Mouse (Mus musculus) heart, postnatal 0 days (tissue): ENCODE data around the gene Spem2. TPM values are rescaled to one million over a fixed set of nuclear protein-coding genes. Genes with fewer than 3 reads are reported as not detected.

Experiments
- ATAC-seq: fragments of 200-750 bp; cut with Nextera tagmentation; 2 replicates; pipeline ENCODE4 v1.8.0; 2017; ENCODE audit warnings: low read depth, moderate number of reproducible peaks, moderate library complexity; ENCODE audit not compliant: insufficient read depth
- DNase-seq: peaks from one replicate; pipeline ENCODE4 v3.0.0-alpha.2; 2016; ENCODE audit warnings: low spot score
- H3K27ac ChIP-seq: fragments of 300-500 bp; sonication (generic); 2 replicates; pipeline ENCODE4 v1.5.1; 2014; ENCODE audit warnings: low read depth, mild to moderate bottlenecking
- H3K27me3 ChIP-seq: fragments of 300-500 bp; sonication (generic); 2 replicates; pipeline ENCODE4 v1.6.1; 2014; ENCODE audit warnings: low read length, mixed read lengths; ENCODE audit not compliant: control insufficient read depth, insufficient read depth
- H3K36me3 ChIP-seq: fragments of 300-500 bp; sonication (generic); replicated peaks from 2 replicates; pipeline ENCODE4 v1.6.1; 2014; ENCODE audit warnings: low read length, mixed read lengths; ENCODE audit not compliant: control insufficient read depth, insufficient read depth
- H3K4me1 ChIP-seq: fragments of 300-500 bp; sonication (generic); 2 replicates; pipeline ENCODE4 v1.6.1; 2014; ENCODE audit warnings: antibody characterized with exemption; ENCODE audit not compliant: control insufficient read depth, insufficient read depth
- H3K4me2 ChIP-seq: fragments of 300-500 bp; sonication (generic); 2 replicates; pipeline ENCODE4 v1.6.1; 2014; ENCODE audit warnings: low read depth, mild to moderate bottlenecking, low read length, moderate library complexity
- H3K4me3 ChIP-seq: fragments of 300-500 bp; sonication (generic); 2 replicates; pipeline ENCODE4 v1.5.1; 2014; ENCODE audit warnings: low read depth, low read length
- H3K9ac ChIP-seq: fragments of 300-500 bp; sonication (generic); replicated peaks from 2 replicates; pipeline ENCODE4 v1.6.1; 2014; ENCODE audit warnings: low read depth, low read length, mixed read lengths
- H3K9me3 ChIP-seq: fragments of 300-500 bp; sonication (generic); replicated peaks from 2 replicates; pipeline ENCODE4 v1.6.1; 2016; ENCODE audit warnings: low read length; ENCODE audit not compliant: control insufficient read depth
- CTCF ChIP-seq: IDR thresholded peaks from 2 replicates; pipeline ENCODE4 v1.5.1; 2016; ENCODE audit warnings: antibody characterized with exemption, control low read depth, low read depth
- EP300 ChIP-seq: IDR thresholded peaks from 2 replicates; pipeline ENCODE4 v1.6.1; 2016; ENCODE audit warnings: antibody characterized with exemption, low read depth
- WGBS: fragments of 180-500 bp; shearing (Covaris S2); extraction: QIAGEN DNeasy Blood & Tissue Kit; methylation state at CpG from one replicate; pipeline ENCODE4 v1.1.7; 2014; 5-methylcytosine and 5-hydroxymethylcytosine counted together
- polyA plus RNA-seq: library from polyadenylated mRNA; unstranded; fragments of >200 nt; fragmentation: Nextera tagmentation; extraction: Ambion mirVana; gene quantifications from 2 replicates; pipeline ENCODE4 v1.2.1, GENCODE M21; 2015
- total RNA-seq: library from RNA; depleted of rRNA; stranded (reverse); fragments of >200 nt; gene quantifications from 2 replicates; pipeline ENCODE4 v1.2.3, GENCODE M21; 2014; ENCODE audit warnings: low replicate concordance

The Spem2 gene
- total and polyA plus RNA-seq, 2 experiments from 2014 or later, result not detected

DNA sequence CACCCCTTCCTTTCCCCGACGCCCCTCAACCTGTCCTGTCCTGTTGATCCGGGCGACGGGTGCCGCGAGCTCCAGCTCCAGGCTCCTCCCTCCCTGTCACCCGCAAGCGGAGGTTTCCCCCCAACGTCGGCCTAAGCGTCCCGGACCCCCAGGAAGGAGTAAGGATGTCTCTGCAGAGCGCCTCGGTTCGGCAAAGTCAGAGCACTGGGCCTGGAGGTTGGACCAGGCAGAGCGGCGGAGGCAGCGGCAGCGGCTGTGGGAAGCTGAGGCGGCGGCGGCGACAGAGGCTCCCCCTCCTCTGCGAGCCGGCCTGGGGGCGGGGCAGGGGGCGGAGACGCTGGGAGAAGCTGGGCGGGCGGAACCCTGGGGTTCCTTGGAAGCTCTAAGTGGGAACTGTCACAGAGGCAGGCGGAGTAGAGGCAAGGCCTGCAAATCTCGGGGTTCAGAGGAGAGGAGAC is 15.6 kb downstream of the Spem2 start:
- Histone ChIP-seq H3K4me1 (peaks cover 43% of the 10 kb centered on the region), H3K9me3 (no peaks in the 10 kb centered on the region), H3K27me3 (peaks cover 29% of the 10 kb centered on the region), H3K4me2 (peak overlapping the region; percentile 84), H3K9ac (peak overlapping the region; percentile 49; the same call in 1 of the 2 replicates), H3K36me3 (no peaks in the 10 kb centered on the region), H3K27ac (peak overlapping the region; percentile 18; the same call in 1 of the 2 replicates), H3K4me3 (peak overlapping the region; percentile 57)
- DNase-seq, result peak; percentile 62
- WGBS, result under 1% methylated on average over 33 of the region's 33 CpGs
- TF ChIP-seq EP300 (no peak), CTCF (no peak)
- 0 out of 2 replicates have a peak, but pooled peaks have one; percentile 7 for ATAC-seq

DNA sequence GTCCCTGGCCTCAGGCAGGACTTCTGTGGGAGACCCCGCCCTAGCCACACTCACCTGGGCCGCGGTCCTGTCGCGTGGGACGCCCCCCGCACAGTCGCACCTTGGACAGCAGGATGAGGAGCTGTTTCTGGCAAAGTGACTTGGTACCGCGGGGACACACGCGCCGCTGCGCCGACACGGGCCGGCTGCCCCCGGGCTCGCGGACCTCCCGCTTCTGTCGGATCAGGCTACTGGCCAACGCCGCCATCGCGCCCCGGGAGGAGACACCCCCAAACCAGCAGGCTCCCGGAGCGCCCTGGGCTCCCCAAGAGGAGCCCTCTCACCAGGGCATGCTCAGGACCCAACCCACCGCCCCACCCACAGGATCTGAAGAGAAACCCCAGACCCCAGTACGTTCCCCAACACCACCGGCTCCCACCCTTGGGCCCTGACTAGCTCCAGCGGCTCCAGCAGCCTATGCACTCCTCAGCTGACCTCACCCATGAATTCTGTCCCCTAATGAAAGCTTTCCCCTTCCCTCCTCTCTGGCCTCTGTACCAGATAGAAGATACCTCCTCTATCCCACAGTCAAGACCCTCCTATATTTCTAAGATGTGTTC is 16.8 kb downstream of the Spem2 start, which contains the start of gene Fgf11:
Gene Fgf11, minus strand, starts transcription at position 479 of the 599 bp plus-strand sequence.
- Histone ChIP-seq H3K9me3 (no peaks in the 10 kb centered on the region), H3K27ac (peak within 1 kb of the TSS; percentile 18; the same call in 1 of the 2 replicates), H3K4me1 (peaks cover 43% of the 10 kb centered on the region), H3K27me3 (peaks cover 29% of the 10 kb centered on the region), H3K9ac (peak within 1 kb of the TSS; percentile 49; the same call in 1 of the 2 replicates), H3K36me3 (no peaks in the 10 kb centered on the region), H3K4me3 (peak within 1 kb of the TSS; percentile 57), H3K4me2 (peak within 1 kb of the TSS; percentile 84)
- DNase-seq (no peak), ATAC-seq (no peak)
- TF ChIP-seq CTCF (no peak), EP300 (no peak)
- WGBS, result 2% methylated on average over 33 of the region's 33 CpGs

DNA sequence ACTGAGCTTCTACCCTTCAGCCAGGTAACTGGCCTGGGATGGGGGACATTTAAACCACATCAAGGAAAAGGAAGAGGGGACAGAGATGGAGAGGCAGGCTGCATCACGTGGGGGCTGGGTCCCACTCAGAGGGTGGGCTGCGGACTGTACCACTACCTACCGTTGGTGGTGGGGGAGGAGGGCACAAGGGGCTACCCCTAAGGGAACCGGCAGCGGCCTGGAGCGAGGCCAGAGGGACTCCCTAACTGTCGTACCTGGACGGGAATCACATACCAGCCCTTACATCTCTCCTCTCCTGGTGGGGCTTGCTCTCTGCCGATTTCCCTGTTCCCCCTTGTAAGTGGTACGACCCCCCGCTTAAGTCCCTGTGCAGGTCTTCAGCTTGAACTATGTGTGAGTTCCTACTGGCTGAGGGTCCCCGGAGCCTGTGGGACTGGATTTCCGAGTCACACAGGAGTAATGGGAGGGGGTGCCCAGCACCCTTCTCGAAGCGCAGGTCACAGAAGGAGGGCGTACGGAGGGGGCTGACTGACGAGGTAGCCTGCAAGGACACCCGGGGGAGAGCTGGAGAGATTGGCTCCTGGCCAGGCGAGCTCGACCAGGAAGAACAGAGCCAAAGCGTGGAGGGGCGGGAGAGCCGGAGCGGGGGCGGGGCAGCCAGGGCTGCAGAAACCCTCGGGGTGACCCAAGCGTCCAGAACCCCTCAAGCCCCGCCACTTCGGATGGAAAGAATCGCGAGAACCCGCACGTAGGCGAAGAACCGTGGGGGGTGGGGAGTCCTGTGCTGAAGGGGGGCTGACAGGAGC is 17.7 kb downstream of the Spem2 start:
- peak; percentile 60 for DNase-seq
- Histone ChIP-seq H3K36me3 (no peaks in the 10 kb centered on the region), H3K9ac (peak overlapping the region; percentile 38; the same call in 1 of the 2 replicates), H3K4me2 (peak overlapping the region; percentile 84), H3K9me3 (no peaks in the 10 kb centered on the region), H3K27me3 (peaks cover 29% of the 10 kb centered on the region), H3K4me3 (peak overlapping the region; percentile 57), H3K4me1 (peaks cover 43% of the 10 kb centered on the region), H3K27ac (no peak overlapping the region)
- WGBS, result under 1% methylated on average over 36 of the region's 36 CpGs
- TF ChIP-seq CTCF, result no peak
- no peak for TF ChIP-seq EP300
- peak; percentile 28; the same call in 1 of the 2 replicates for ATAC-seq

DNA sequence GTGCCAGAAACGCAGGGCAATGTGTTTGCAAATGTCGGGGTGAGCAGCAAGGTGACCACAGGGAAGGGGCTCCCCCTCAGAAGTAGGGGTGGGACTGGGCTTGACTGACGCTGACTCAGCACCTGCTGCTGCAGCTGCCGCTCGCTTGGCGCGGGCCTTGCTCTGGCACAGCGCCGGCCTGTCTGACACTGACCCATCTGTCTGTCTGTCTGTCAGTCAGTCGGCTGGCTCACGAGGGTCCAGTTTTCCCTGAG is 18.2 kb downstream of the Spem2 start:
- Histone ChIP-seq H3K9ac (no peak overlapping the region), H3K27ac (no peak overlapping the region), H3K9me3 (no peaks in the 10 kb centered on the region), H3K4me1 (peaks cover 43% of the 10 kb centered on the region), H3K27me3 (peaks cover 24% of the 10 kb centered on the region), H3K4me2 (peak overlapping the region; percentile 84), H3K4me3 (peak overlapping the region; percentile 57; the same call in 1 of the 2 replicates), H3K36me3 (no peaks in the 10 kb centered on the region)
- no peak for DNase-seq
- no peak for TF ChIP-seq EP300
- no peak for TF ChIP-seq CTCF
- ATAC-seq, result no peak
- 7% methylated on average over 11 of the region's 11 CpGs for WGBS

DNA sequence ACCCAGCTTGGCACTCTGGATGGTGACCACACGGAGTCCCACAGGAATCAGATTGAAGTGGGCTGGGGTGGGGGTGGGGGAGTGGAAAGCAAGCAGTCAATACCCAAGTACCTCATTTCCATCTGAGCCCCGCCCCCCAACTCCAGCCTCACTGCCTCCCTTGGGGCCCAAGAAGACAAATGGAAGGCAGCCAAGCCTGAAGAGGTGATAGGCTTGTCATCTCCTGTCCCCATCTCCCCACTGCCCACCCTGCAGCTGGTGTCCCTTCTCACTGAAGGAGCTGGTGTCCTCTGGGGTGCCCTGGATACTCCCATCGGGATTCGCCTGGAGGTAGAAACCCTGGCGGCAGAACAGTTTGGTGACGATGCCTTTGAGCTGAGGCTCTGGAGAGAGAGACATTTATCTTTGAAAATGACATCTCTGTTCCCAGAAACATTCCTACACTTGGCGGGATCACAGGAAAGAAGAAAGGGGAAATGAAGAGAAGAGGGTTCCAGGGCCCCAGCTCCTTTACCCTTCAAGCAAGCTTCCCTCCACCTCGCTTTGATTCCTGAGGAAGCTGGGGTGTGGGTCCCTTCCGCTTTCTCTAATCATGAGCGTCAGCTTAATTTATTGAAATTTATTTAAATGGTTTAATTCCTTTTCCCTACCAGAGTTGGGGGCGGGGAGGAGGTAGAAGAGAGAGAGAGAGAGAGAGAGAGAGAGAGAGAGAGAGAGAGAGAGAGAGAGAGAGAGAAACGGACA is 18.7 kb downstream of the Spem2 start:
- no peak for TF ChIP-seq CTCF
- TF ChIP-seq EP300, result no peak
- Histone ChIP-seq H3K4me1 (peaks cover 40% of the 10 kb centered on the region), H3K27ac (no peak overlapping the region), H3K4me3 (no peak overlapping the region), H3K27me3 (peaks cover 19% of the 10 kb centered on the region), H3K9me3 (no peaks in the 10 kb centered on the region), H3K9ac (no peak overlapping the region), H3K36me3 (no peaks in the 10 kb centered on the region), H3K4me2 (0 out of 2 replicates have a peak overlapping the region, but pooled peaks have one; percentile 84)
- DNase-seq (no peak), ATAC-seq (no peak)
- WGBS, result 38% methylated on average over 11 of the region's 12 CpGs
